Mouse (Mus musculus) CH12.LX (cell line): ENCODE data around the gene Grin3b. TPM values are rescaled to one million over a fixed set of nuclear protein-coding genes. Genes with fewer than 3 reads are reported as not detected.

Experiments
- DNase-seq: peaks from one replicate; pipeline ENCODE4 v3.0.0-alpha.2; 2013; ENCODE audit errors: extremely low read depth
- H3K27ac ChIP-seq: 2 replicates; pipeline ENCODE4 v1.5.1; 2012; ENCODE audit warnings: low read depth, mild to moderate bottlenecking, control low read depth, moderate library complexity; ENCODE audit not compliant: insufficient read depth
- H3K27me3 ChIP-seq: replicated peaks from 2 replicates; pipeline ENCODE3; 2012; ENCODE audit warnings: inconsistent platforms
- H3K36me3 ChIP-seq, 2 experiments: replicated peaks in 1 of 2; 2 replicates each; pipeline versions ENCODE3 to v1.6.1; 2012; ENCODE audit warnings: inconsistent platforms in 1 of 2, low read length in 1 of 2, mild to moderate bottlenecking in 1 of 2, mixed read lengths in 1 of 2, moderate library complexity in 1 of 2; ENCODE audit not compliant: control insufficient read depth in 1 of 2, insufficient read depth in 1 of 2
- H3K4me1 ChIP-seq, 2 experiments: 2 replicates each; pipeline ENCODE4 v1.6.1; 2012; ENCODE audit warnings: inconsistent platforms in 1 of 2, moderate library complexity in 1 of 2; ENCODE audit not compliant: insufficient read depth in 2 of 2, control insufficient read depth in 1 of 2
- H3K4me2 ChIP-seq: 2 replicates; pipeline ENCODE4 v1.6.1; 2012; ENCODE audit warnings: low read depth, mild to moderate bottlenecking, control low read depth; ENCODE audit not compliant: poor library complexity, insufficient read depth, severe bottlenecking
- H3K4me3 ChIP-seq, 3 experiments: fragments of 150-350 bp in 1 of 3; sonication (generic) in 1 of 3; replicated peaks in 1 of 3; 2 replicates each; pipeline versions ENCODE3 to v1.5.1; 2011 to 2012; ENCODE audit warnings: low read depth in 2 of 3, low read length in 2 of 3, mild to moderate bottlenecking in 2 of 3, moderate library complexity in 2 of 3, control low read depth in 1 of 3, improper control_type of control experiment in 1 of 3, inconsistent platforms in 1 of 3, mixed read lengths in 1 of 3; ENCODE audit not compliant: poor library complexity in 1 of 3
- H3K79me2 ChIP-seq: replicated peaks from 2 replicates; pipeline ENCODE4 v1.6.1; 2012; ENCODE audit warnings: mild to moderate bottlenecking, moderate library complexity; ENCODE audit not compliant: control insufficient read depth, poor library complexity, insufficient read depth, severe bottlenecking; ENCODE audit errors: extremely low read depth
- H3K9ac ChIP-seq: 2 replicates; pipeline ENCODE4 v1.6.1; 2012; ENCODE audit warnings: low read depth, mild to moderate bottlenecking, control low read depth, moderate library complexity; ENCODE audit not compliant: insufficient read depth
- H3K9me3 ChIP-seq: replicated peaks from 2 replicates; pipeline ENCODE3; 2012; ENCODE audit warnings: low read length, inconsistent platforms, mixed read lengths
- BHLHE40 ChIP-seq: IDR thresholded peaks from 2 replicates; pipeline ENCODE4 v1.6.1; 2011; ENCODE audit warnings: mild to moderate bottlenecking, low read depth, low read length, improper control_type of control experiment
- CHD1 ChIP-seq: IDR thresholded peaks from 2 replicates; pipeline ENCODE4 v1.6.1; 2012; ENCODE audit warnings: low read depth, low read length, improper control_type of control experiment, inconsistent platforms
- CHD2 ChIP-seq: IDR thresholded peaks from 2 replicates; pipeline ENCODE4 v1.6.1; 2011; ENCODE audit warnings: low read length, improper control_type of control experiment
- CTCF ChIP-seq, 2 experiments: IDR thresholded peaks in 1 of 2; conservative IDR thresholded peaks in 1 of 2; 2 replicates each; pipeline ENCODE4 v1.5.1; 2011 to 2012; ENCODE audit warnings: low read depth in 2 of 2, low read length in 2 of 2, improper control_type of control experiment in 1 of 2, inconsistent platforms in 1 of 2, mild to moderate bottlenecking in 1 of 2, moderate library complexity in 1 of 2
- E2F4 ChIP-seq: IDR thresholded peaks from 2 replicates; pipeline ENCODE4 v1.6.1; 2011; ENCODE audit warnings: low read depth, low read length, improper control_type of control experiment; ENCODE audit not compliant: insufficient replicate concordance
- ELF1 ChIP-seq: IDR thresholded peaks from 2 replicates; pipeline ENCODE4 v1.6.1; 2014; ENCODE audit warnings: low read depth, mild to moderate bottlenecking, inconsistent platforms, low read length, improper control_type of control experiment
- EP300 ChIP-seq: IDR thresholded peaks from 2 replicates; pipeline ENCODE4 v1.6.1; 2011; ENCODE audit warnings: low read length, improper control_type of control experiment
- ETS1 ChIP-seq: conservative IDR thresholded peaks from 2 replicates; pipeline ENCODE4 v1.6.1; 2012; ENCODE audit warnings: low read depth, mild to moderate bottlenecking, inconsistent platforms, low read length, improper control_type of control experiment, moderate library complexity
- GABPA ChIP-seq: IDR thresholded peaks from 2 replicates; pipeline ENCODE4 v1.6.1; 2012; ENCODE audit warnings: low read depth, low read length, improper control_type of control experiment, inconsistent platforms; ENCODE audit not compliant: insufficient replicate concordance
- HCFC1 ChIP-seq: IDR thresholded peaks from 2 replicates; pipeline ENCODE4 v1.6.1; 2012; ENCODE audit warnings: low read depth, mild to moderate bottlenecking, inconsistent platforms, low read length, improper control_type of control experiment
- IRF4 ChIP-seq: IDR thresholded peaks from 2 replicates; pipeline ENCODE4 v1.6.1; 2014; ENCODE audit warnings: low read depth, mild to moderate bottlenecking, inconsistent platforms, low read length, improper control_type of control experiment
- JUN ChIP-seq: IDR thresholded peaks from 2 replicates; pipeline ENCODE4 v1.6.1; 2011; ENCODE audit warnings: low read depth, mild to moderate bottlenecking, low read length, improper control_type of control experiment, moderate library complexity; ENCODE audit not compliant: insufficient read depth
- JUND ChIP-seq: conservative IDR thresholded peaks from 2 replicates; pipeline ENCODE4 v1.6.1; 2011; ENCODE audit warnings: low read depth, low read length, improper control_type of control experiment
- KAT2A ChIP-seq: IDR thresholded peaks from 2 replicates; pipeline ENCODE4 v1.6.1; 2012; ENCODE audit warnings: low read length, improper control_type of control experiment, inconsistent platforms; ENCODE audit not compliant: insufficient replicate concordance
- MAFK ChIP-seq: IDR thresholded peaks from 2 replicates; pipeline ENCODE4 v1.6.1; 2011; ENCODE audit warnings: low read length, improper control_type of control experiment; ENCODE audit not compliant: insufficient replicate concordance
- MAX ChIP-seq: IDR thresholded peaks from 2 replicates; pipeline ENCODE4 v1.6.1; 2011; ENCODE audit warnings: low read length, improper control_type of control experiment
- MAZ ChIP-seq: IDR thresholded peaks from 2 replicates; pipeline ENCODE4 v1.6.1; 2012; ENCODE audit warnings: low read depth, mild to moderate bottlenecking, inconsistent platforms, low read length, improper control_type of control experiment, moderate library complexity
- MEF2A ChIP-seq: IDR thresholded peaks from 2 replicates; pipeline ENCODE4 v1.6.1; 2014; ENCODE audit warnings: low read depth, mild to moderate bottlenecking, inconsistent platforms, low read length, improper control_type of control experiment, borderline replicate concordance
- MXI1 ChIP-seq: IDR thresholded peaks from 2 replicates; pipeline ENCODE4 v1.6.1; 2011; ENCODE audit warnings: mild to moderate bottlenecking, low read depth, low read length, improper control_type of control experiment
- MYC ChIP-seq: IDR thresholded peaks from 2 replicates; pipeline ENCODE4 v1.6.1; 2011; ENCODE audit warnings: low read depth, mild to moderate bottlenecking, improper control_type of control experiment, low read length
- NELFE ChIP-seq: IDR thresholded peaks from 2 replicates; pipeline ENCODE4 v1.6.1; 2011; ENCODE audit warnings: low read depth, low read length, improper control_type of control experiment
- NRF1 ChIP-seq: IDR thresholded peaks from 2 replicates; pipeline ENCODE4 v1.6.1; 2014; ENCODE audit warnings: low read depth, mild to moderate bottlenecking, inconsistent platforms, low read length, improper control_type of control experiment, moderate library complexity
- PAX5 ChIP-seq: IDR thresholded peaks from 2 replicates; pipeline ENCODE4 v1.6.1; 2012; ENCODE audit warnings: low read length, inconsistent platforms, mixed read lengths
- POLR2A ChIP-seq: IDR thresholded peaks from 2 replicates; pipeline ENCODE4 v1.6.1; 2011; ENCODE audit warnings: low read depth, mild to moderate bottlenecking, improper control_type of control experiment, low read length
- POLR2AphosphoS2 ChIP-seq: IDR thresholded peaks from 2 replicates; pipeline ENCODE4 v1.6.1; 2011; ENCODE audit warnings: low read depth, low read length, improper control_type of control experiment
- RAD21 ChIP-seq: IDR thresholded peaks from 2 replicates; pipeline ENCODE4 v1.6.1; 2011; ENCODE audit warnings: low read depth, mild to moderate bottlenecking, low read length, improper control_type of control experiment, moderate library complexity
- RCOR1 ChIP-seq: conservative IDR thresholded peaks from 2 replicates; pipeline ENCODE4 v1.6.1; 2012; ENCODE audit warnings: low read depth, mild to moderate bottlenecking, inconsistent platforms, low read length, improper control_type of control experiment
- SIN3A ChIP-seq: IDR thresholded peaks from 2 replicates; pipeline ENCODE4 v1.6.1; 2012; ENCODE audit warnings: low read length, improper control_type of control experiment, inconsistent platforms
- SMC3 ChIP-seq: IDR thresholded peaks from 2 replicates; pipeline ENCODE4 v1.6.1; 2011; ENCODE audit warnings: low read depth, low read length, improper control_type of control experiment
- TBP ChIP-seq: conservative IDR thresholded peaks from 2 replicates; pipeline ENCODE4 v1.6.1; 2011; ENCODE audit warnings: low read depth, low read length, improper control_type of control experiment
- TCF12 ChIP-seq: IDR thresholded peaks from 2 replicates; pipeline ENCODE4 v1.6.1; 2014; ENCODE audit warnings: low read depth, mild to moderate bottlenecking, inconsistent platforms, low read length, improper control_type of control experiment
- UBTF ChIP-seq: IDR thresholded peaks from 2 replicates; pipeline ENCODE4 v1.6.1; 2012; ENCODE audit warnings: low read depth, mild to moderate bottlenecking, inconsistent platforms, low read length, improper control_type of control experiment, moderate library complexity
- USF1 ChIP-seq: IDR thresholded peaks from 2 replicates; pipeline ENCODE4 v1.6.1; 2014; ENCODE audit warnings: low read depth, mild to moderate bottlenecking, inconsistent platforms, low read length, improper control_type of control experiment
- USF2 ChIP-seq: conservative IDR thresholded peaks from 2 replicates; pipeline ENCODE4 v1.6.1; 2011; ENCODE audit warnings: low read depth, low read length, improper control_type of control experiment
- ZC3H11A ChIP-seq: IDR thresholded peaks from 2 replicates; pipeline ENCODE4 v1.6.1; 2012; ENCODE audit warnings: low read depth, mild to moderate bottlenecking, inconsistent platforms, low read length, improper control_type of control experiment
- ZKSCAN1 ChIP-seq: IDR thresholded peaks from 2 replicates; pipeline ENCODE4 v1.6.1; 2012; ENCODE audit warnings: low read depth, inconsistent platforms, low read length, improper control_type of control experiment, borderline replicate concordance
- ZMIZ1 ChIP-seq: IDR thresholded peaks from 2 replicates; pipeline ENCODE4 v1.6.1; 2012; ENCODE audit warnings: low read depth, mild to moderate bottlenecking, inconsistent platforms, low read length, improper control_type of control experiment
- ZNF384 ChIP-seq: IDR thresholded peaks from 2 replicates; pipeline ENCODE4 v1.6.1; 2012; ENCODE audit warnings: low read depth, low read length, improper control_type of control experiment, inconsistent platforms
- dilution Hi-C: fragments of 300-500 bp; cut with MboI; formaldehyde crosslinking; loops from 2 replicates; pipeline ENCODE4 v1.14.3; 2020; ENCODE audit warnings: low sequenced_read_pairs; ENCODE audit not compliant: extremely low pct_unique_long_range_greater_than_20kb, extremely low pct_ligation_motif_present
- in situ Hi-C: fragments of 300-500 bp; cut with MboI; formaldehyde crosslinking; loops from 3 replicates; pipeline ENCODE4 v1.14.3; 2019; ENCODE audit warnings: low sequenced_read_pairs, low pct_ligation_motif_present, low pct_unique_long_range_greater_than_20kb, mixed read lengths
- polyA plus RNA-seq: library from polyadenylated mRNA; unstranded; fragments of >175 nt; gene quantifications from 2 replicates; pipeline ENCODE4 v1.2.1, GENCODE M21; 2012; ENCODE audit warnings: low read depth; ENCODE audit not compliant: insufficient read length
- total RNA-seq, 2 experiments: library from RNA; depleted of rRNA; stranded (reverse); fragments of 300-350 nt in 1 of 2; fragments of >200 nt in 1 of 2; gene quantifications; 2 replicates each; pipeline ENCODE4 v1.2.3; 2012 to 2014

Gene Grin3b
- total and polyA plus RNA-seq, 3 experiments: 0.27 to 0.59 (median 0.56) TPM

GRCm38 (mm10) chr10:79959847-79960601 is 10.5 kb upstream of the Grin3b start, which contains the start of gene Wdr18:
Wdr18 (plus strand) TSS chr10:79960152.
- H3K4me2 ChIP-seq: peak within 1 kb of the TSS; percentile 83
- peaks cover 29 to 41% of the 10 kb centered on the region in 2 experiments for H3K36me3 ChIP-seq
- H3K79me2 ChIP-seq: peaks cover 22% of the 10 kb centered on the region
- peak within 1 kb of the TSS; percentile 11; the same call in 1 of the 2 replicates for H3K27ac ChIP-seq
- H3K4me3 ChIP-seq: peak within 1 kb of the TSS; percentile 85 to 100 (median 96)
- in situ Hi-C loops: loop anchor here (5.0 kb wide), 1 partner anchor 33 kb away; the partner anchor contains the start of gene Arid3a
- peaks cover 20 to 43% of the 10 kb centered on the region in 2 experiments for H3K4me1 ChIP-seq
- dilution Hi-C loops: no loop called here
- H3K9me3 ChIP-seq: no peaks in the 10 kb centered on the region
- DNase-seq: peak; percentile 99
- TF ChIP-seq ELF1 (peak; percentile 65), TBP (peak; percentile 74; the same call in 1 of the 2 replicates), RAD21 (peak; percentile 83), KAT2A (peak; percentile 82; the same call in 1 of the 2 replicates), CTCF (conservative IDR thresholded peaks at IDR 0.05 in 1 of 2, IDR thresholded peaks at IDR 0.05 in 1 of 2; ENCODE audit: low read depth in 2 of 2, low read length in 2 of 2) (peak; percentile 56 to 96), RCOR1 (no peak), MAZ (no peak), NELFE (peak; percentile 82), USF2 (no peak), NRF1 (peak; percentile 90), E2F4 (no peak), ZC3H11A (no peak; the same call in 1 of the 2 replicates), HCFC1 (peak; percentile 91), ZKSCAN1 (no peak), JUN (no peak), GABPA (no peak), JUND (no peak), MAFK (no peak), IRF4 (peak; percentile 51; the same call in 1 of the 2 replicates), EP300 (no peak), CHD2 (no peak), POLR2AphosphoS2 (peak; percentile 60; the same call in 1 of the 2 replicates), ZNF384 (no peak), MAX (peak; percentile 61; the same call in 1 of the 2 replicates), MXI1 (peak; percentile 98), POLR2A (peak; percentile 87), UBTF (no peak), ZMIZ1 (no peak), CHD1 (no peak), USF1 (no peak), MEF2A (peak; percentile 65; the same call in 1 of the 2 replicates), ETS1 (no peak), SIN3A (peak; percentile 90), TCF12 (peak; percentile 92), SMC3 (peak; percentile 61), BHLHE40 (peak; percentile 48), PAX5 (no peak), MYC (peak; percentile 60; the same call in 1 of the 2 replicates)
- peak within 1 kb of the TSS; percentile 63 for H3K9ac ChIP-seq
- no peaks in the 10 kb centered on the region for H3K27me3 ChIP-seq
